Mouse (Mus musculus) embryo, embryonic 11.5 days (tissue): ENCODE measurements around the gene Ylpm1.

Experiments used
- DNase-seq: peaks from one replicate; pipeline ENCODE4 v3.0.0-alpha.2; 2012; ENCODE audit warnings: low read depth, low spot score

Gene Ylpm1

DNA sequence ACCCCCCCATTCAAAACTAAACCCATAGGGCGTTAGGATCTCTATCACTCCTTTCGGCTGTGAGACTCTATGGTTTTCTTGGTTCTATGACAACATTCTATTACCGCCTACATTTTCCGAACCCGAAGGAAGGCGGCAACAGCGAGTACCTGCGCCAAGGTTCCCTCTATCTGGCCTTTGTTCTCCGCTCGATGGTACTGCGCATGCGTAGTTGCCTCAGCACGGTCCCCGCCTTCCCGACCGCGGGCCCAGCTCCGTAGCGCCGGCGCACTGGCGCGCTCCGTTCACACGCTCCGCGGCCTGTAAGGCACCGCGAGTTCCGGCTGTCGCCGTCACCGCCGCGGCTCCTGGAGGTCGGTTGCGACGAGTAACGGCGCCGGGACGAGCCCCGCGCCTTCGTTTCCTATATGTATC is at the start of gene Ylpm1:
Gene Ylpm1, plus strand, starts transcription at position 239 of the 414 bp plus-strand sequence.
- peak; percentile 97 for DNase-seq

GRCm38 (mm10) chr12:84947894-84948583 is 48.1 kb upstream of the Ylpm1 start:
- no peak for DNase-seq

DNA sequence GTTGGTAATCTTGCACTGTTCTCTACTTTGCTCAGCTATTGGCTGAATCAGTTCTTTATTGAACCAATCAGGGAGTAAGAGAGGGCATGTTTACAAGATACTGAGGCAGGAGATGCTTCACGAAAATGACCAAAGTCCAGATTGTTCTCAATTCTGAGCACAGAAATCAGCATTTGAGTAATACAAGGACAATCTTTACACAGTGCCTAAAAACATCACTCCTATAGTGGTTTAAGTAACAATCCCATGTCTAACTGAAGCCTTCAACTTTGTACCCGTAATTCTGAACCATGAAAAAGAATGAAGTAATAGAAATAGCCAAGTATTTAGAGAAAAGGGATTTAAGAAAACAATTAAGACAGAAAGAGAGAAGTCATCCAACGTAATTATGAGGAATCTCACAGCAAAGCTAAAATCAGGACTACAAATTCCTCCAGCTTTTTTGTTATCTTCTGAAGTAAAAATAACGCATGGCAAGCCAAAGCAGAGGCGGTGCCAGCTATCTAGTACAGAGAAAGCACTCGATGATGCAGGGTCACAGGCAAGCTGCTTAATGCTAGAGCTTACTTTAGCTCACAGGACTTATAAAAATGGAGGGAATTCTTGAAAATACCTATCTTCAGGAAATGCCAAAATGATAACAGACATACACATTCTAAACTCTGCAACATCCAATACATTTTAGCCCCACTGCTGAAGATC is 47.4 kb upstream of the Ylpm1 start:
- DNase-seq = no peak

DNA sequence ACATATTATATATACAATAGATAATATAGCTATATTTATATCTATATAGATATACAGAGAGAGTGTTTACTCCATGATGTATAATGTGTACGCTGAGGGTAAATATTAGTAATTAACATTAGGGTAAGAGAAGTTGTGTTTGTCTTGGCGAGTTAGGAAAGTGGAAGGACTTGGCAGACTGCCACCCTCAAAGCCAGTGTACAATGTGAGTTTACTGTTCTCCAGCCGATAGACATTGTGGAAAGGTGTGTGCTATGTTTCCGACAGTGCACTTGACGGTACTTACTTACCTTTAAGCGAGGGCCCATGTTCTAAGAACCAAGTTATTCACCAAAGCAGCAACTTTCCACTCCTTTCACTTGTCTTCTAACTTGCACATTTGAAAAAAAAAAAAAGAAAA is 45.4 kb upstream of the Ylpm1 start:
- DNase-seq = no peak

DNA sequence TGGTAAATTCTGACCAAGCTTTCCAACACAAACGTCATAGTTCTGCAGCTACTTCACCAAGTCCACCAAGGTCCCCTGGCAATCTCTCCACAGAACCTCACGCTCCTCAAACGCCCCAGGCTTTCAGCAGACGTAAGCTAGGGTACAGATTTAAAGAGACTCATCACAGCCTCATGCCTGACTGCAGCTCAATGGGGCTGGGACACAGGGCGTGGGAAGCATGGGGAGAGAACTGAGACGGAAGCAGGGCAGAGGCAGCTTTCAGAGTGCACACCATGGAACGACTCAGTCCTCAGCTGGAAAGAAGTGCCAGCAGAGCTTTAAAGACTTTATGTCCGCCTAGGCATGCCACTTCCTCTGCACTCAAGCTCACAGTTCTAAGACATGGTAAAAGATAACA is 44.6 kb upstream of the Ylpm1 start:
- DNase-seq = no peak

GRCm38 (mm10) chr12:84952351-84952750 is 43.8 kb upstream of the Ylpm1 start:
- DNase-seq = no peak

DNA sequence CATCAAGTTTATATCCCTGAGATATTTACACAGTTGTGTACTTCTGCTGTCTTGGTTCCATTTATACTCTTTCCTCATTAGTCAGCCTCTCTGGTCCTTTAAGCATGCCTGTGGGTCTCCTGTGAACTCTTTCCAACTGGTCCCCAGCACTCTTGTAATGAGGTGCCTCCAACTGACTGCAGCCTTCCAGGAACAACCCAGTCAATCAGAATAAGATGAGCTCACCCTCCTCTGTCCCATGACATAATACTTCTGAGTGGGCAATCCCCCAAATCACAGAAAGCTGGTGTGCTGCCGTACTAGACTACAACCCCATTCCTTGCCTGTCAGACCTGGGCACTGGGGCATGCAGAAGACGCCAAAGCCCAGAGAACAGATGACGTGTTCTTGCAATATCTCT is 39.8 kb upstream of the Ylpm1 start:
- DNase-seq = no peak

- no peak for DNase-seq
Measured at GRCm38 (mm10) chr12:84958794-84959356, 37.2 kb upstream of the Ylpm1 start.

- no peak for DNase-seq
Measured at GRCm38 (mm10) chr12:84962606-84963005, 33.5 kb upstream of the Ylpm1 start.

DNA sequence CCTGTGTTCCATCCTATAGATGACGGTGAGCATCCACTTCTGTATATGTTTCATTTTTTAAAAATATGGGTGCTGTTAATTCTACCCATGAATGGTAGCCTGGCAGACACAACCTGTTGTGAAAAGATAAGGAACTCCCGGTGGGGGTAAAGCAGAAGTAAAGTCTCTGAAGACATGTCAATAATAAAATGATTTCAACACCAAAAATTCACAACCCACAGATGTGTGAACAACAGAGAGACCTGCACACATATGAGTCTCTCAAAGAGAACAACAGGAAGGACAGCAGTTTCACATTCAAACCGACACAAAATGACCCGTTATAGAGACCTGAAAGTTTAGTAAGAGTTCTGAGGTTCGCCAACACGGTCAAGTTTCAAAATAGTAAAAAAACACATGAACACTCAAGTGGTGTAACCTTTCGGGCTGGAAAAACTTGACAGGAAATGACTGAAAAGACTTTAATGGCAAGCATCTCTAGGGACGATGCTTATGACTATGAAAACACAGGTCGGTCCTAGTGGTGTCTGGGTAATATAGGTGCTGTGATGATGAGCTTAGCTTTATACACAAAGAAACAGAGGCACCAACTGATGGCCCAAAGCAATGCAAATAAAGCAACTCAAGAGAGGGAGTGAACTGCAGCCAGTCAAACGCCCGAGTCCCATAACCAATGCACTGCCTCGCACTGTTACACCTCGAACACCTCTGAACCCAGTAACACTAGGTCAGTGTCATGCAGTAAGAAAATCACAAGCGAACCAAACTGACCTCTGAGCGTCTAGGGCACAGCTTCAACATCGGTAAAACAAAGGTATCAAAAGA is 27.1 kb upstream of the Ylpm1 start:
- no peak for DNase-seq

- DNase-seq = no peak
Measured at GRCm38 (mm10) chr12:84969656-84970427, 26.3 kb upstream of the Ylpm1 start.

GRCm38 (mm10) chr12:84970428-84971096 is 25.6 kb upstream of the Ylpm1 start, which contains the start of the genes Fcf1 and Arel1:
TSS of gene Fcf1 (plus strand) at chr12:84970897.
TSS of gene Arel1 (minus strand) at chr12:84970900.
- DNase-seq = peak; percentile 83

DNA sequence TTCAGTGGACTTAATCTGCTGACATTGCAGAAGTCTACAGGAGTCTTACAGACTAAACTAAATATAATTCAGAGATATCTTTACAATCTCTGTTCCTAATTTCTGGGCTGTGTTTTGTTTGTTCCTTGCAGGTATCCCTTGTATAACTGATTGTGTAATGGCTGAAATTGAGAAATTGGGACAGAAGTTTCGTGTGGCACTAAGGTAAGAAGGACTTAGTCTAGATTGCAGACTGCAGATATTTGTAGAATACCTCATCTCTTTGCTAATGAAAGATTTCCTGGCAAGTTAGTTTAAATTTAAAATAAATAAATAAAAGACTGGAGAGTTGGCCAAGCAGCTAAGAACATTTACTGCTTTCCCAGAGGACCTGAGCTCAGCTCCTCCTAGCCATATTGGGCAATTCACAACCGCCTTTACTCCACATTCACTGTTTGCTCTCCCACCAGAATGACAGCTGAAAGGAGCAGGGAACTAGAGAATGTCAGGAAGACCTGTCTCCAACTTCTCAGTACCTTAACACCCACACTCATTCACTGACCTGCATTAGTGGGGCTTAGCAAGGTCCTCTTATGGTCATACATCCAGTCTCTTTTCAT is 16.8 kb upstream of the Ylpm1 start:
- no peak for DNase-seq

DNA sequence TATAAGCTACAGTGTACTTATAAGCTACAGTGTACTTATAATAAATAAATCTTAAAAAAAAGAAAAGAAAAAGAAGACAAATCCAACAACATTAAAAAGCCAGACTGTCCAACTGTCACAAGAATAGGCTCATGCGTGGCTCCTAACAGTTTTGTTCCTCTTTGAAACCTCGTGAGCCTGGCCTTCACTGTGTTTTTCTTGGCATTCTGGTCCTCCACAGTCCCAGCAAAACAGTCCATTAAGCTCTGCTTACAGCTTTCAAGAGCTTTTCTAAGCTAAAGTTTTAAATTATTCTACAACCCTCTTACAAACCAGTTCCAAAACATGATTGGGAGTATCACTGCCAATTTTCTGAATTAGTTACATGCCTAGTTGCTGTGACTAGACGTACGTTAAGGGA is 6.7 kb upstream of the Ylpm1 start:
- no peak for DNase-seq

DNA sequence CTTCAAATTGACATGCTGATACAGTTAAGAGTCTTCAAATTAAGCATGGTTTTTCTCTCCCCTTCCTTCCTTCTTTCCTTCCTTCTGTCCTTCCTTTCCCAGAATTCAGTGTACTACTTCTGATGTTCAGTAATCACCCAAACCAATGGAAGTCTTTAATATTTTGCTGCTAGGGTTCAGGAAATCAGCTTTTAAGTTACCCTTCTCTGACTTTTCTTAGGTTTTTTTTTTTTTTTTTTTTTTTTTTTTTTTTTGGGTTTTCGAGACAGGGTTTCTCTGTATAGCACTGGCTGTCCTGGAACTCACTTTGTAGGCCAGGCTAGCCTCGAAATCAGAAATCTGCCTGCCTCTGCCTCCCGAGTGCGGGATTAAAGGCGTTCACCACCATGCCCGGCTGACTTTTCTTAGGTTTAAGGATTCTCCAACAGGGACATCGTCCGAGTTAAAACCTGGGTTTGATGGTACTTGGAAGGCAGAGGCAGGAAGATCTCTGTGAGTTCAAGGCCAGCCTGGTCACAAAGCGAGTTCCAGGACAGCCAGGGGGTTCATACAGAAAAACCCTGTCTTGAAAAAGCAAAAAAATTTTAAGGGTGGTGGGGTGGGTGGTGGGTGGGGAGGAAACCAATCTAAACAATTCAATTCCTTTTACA is 884 bp upstream of the Ylpm1 start:
- DNase-seq = no peak

DNA sequence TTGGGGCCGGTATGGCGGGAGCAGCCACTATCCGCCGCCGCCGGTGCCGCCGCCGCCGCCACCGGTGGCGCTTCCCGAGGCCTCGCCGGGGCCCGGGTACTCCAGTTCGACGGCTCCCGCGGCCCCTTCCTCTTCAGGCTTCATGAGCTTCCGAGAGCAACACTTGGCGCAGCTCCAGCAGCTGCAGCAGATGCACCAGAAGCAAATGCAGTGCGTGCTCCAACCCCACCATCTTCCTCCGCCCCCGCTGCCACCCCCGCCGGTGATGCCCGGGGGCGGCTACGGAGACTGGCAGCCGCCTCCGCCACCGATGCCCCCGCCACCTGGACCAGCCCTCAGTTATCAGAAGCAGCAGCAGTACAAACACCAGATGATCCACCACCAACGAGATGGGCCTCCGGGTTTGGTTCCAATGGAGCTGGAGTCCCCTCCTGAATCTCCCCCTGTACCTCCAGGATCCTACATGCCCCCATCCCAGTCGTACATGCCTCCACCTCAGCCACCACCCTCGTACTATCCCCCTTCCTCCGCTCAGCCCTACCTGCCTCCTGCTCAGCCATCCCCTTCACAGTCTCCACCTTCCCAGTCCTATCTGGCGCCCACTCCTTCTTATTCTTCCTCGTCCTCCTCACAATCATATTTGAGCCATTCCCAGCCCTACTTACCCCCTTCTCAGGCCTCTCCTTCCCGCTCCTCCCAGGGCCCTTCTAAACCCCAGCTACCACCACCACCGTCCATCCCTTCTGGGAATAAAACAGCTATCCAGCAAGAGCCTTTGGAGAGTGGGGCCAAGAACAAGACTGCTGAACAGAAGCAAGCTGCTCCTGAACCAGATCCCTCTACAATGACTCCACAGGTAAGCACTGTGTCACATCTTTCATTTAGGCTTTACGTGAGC is 629 bp downstream of the Ylpm1 start:
- DNase-seq = peak; percentile 24

GRCm38 (mm10) chr12:84999053-84999452 is 2.9 kb downstream of the Ylpm1 start:
- no peak for DNase-seq

GRCm38 (mm10) chr12:85006206-85006605 is 10.1 kb downstream of the Ylpm1 start:
- no peak for DNase-seq

GRCm38 (mm10) chr12:85007021-85007420 is 10.9 kb downstream of the Ylpm1 start:
- no peak for DNase-seq
